Mouse (Mus musculus) lung, postnatal 14 days (tissue): ENCODE measurements around the gene Gm10337.

ENCODE experiments used
- DNase-seq: peaks from one replicate; pipeline ENCODE4 v3.0.0; 2021

Gene Gm10337

GRCm38 (mm10) chr15:102503447-102503846, at the start of gene Gm10337:
TSS of gene Gm10337 (plus strand) at chr15:102503722.
- no peak for DNase-seq

- DNase-seq: no peak
These were observed 47.5 kb upstream of the Gm10337 start for GRCm38 (mm10) chr15:102455993-102456392.

- no peak for DNase-seq
These were observed 45.3 kb upstream of the Gm10337 start for GRCm38 (mm10) chr15:102458050-102458736.

GRCm38 (mm10) chr15:102458904-102459317, 44.6 kb upstream of the Gm10337 start, which contains the start of gene Prr13:
TSS of gene Prr13 (plus strand) at chr15:102459028.
- DNase-seq: peak; percentile 94

GRCm38 (mm10) chr15:102459381-102459780, 44.1 kb upstream of the Gm10337 start:
- DNase-seq: no peak

- DNase-seq: no peak
These were observed 43.7 kb upstream of the Gm10337 start for GRCm38 (mm10) chr15:102459847-102460246.

- DNase-seq: no peak
These were observed 43.1 kb upstream of the Gm10337 start for GRCm38 (mm10) chr15:102460409-102460808.

GRCm38 (mm10) chr15:102460971-102461370, 42.6 kb upstream of the Gm10337 start:
- no peak for DNase-seq

GRCm38 (mm10) chr15:102461430-102462075, 42.0 kb upstream of the Gm10337 start:
- DNase-seq: no peak

GRCm38 (mm10) chr15:102463666-102464065, 39.9 kb upstream of the Gm10337 start:
- DNase-seq: no peak

GRCm38 (mm10) chr15:102468675-102469370, 34.7 kb upstream of the Gm10337 start:
- DNase-seq: no peak

- peak; percentile 94 for DNase-seq
These were observed 33.3 kb upstream of the Gm10337 start, which contains the start of gene Pcbp2 for GRCm38 (mm10) chr15:102470183-102470604. TSS of gene Pcbp2 (plus strand) at chr15:102470539.

- DNase-seq: peak; percentile 83
These were observed 32.8 kb upstream of the Gm10337 start for GRCm38 (mm10) chr15:102470605-102471294.

GRCm38 (mm10) chr15:102471295-102471645, 32.3 kb upstream of the Gm10337 start:
- no peak for DNase-seq

GRCm38 (mm10) chr15:102471727-102472126, 31.8 kb upstream of the Gm10337 start:
- no peak for DNase-seq

GRCm38 (mm10) chr15:102473246-102473645, 30.3 kb upstream of the Gm10337 start:
- DNase-seq: no peak

- no peak for DNase-seq
These were observed 29.0 kb upstream of the Gm10337 start for GRCm38 (mm10) chr15:102474520-102474919.

GRCm38 (mm10) chr15:102483136-102483535, 20.4 kb upstream of the Gm10337 start:
- no peak for DNase-seq

GRCm38 (mm10) chr15:102485853-102486252, 17.7 kb upstream of the Gm10337 start:
- no peak for DNase-seq

GRCm38 (mm10) chr15:102487664-102488063, 15.9 kb upstream of the Gm10337 start:
- DNase-seq: no peak

- no peak for DNase-seq
These were observed 5.2 kb upstream of the Gm10337 start for GRCm38 (mm10) chr15:102498322-102498721.

- DNase-seq: no peak
These were observed 4.2 kb upstream of the Gm10337 start for GRCm38 (mm10) chr15:102499370-102499769.

GRCm38 (mm10) chr15:102499851-102500250, 3.7 kb upstream of the Gm10337 start:
- no peak for DNase-seq
